In genomic region chr13:44555979-44556378, GRCm38 (mm10) we compare ENCODE assay signal across 27 mouse cellular contexts.
"Had no signal": no experiment of that assay in that cellular context is flagged by ENCODE, and none has a peak within 500 bp of the region (broad histone marks: within the 10 kb centered on the region; RNA-seq: fewer than 3 reads in every experiment).

No protein-coding gene starts in this region.

- H3K4me1 ChIP-seq: heart, embryonic 15.5 days; hindbrain, embryonic 13.5 days; hindbrain, embryonic 15.5 days; liver, embryonic 13.5 days; liver, embryonic 15.5 days had no signal

- H3K4me3 ChIP-seq: heart, adult 2 months; heart, embryonic 13.5 days; heart, embryonic 15.5 days; hindbrain, embryonic 13.5 days; hindbrain, embryonic 15.5 days; kidney, embryonic 15.5 days; limb, embryonic 13.5 days; liver, embryonic 13.5 days; liver, embryonic 15.5 days had no signal

- H3K36me3 ChIP-seq: heart, embryonic 13.5 days; heart, embryonic 15.5 days; hindbrain, embryonic 13.5 days; hindbrain, embryonic 15.5 days; kidney, embryonic 15.5 days; limb, embryonic 13.5 days; liver, embryonic 13.5 days; liver, embryonic 15.5 days had no signal

- DNase-seq: gastrocnemius, postnatal 14 days; gastrocnemius, postnatal 36 days; heart, adult 11 months; heart, adult 2 months; heart, postnatal 14 days; heart, postnatal 36 days; kidney, adult 11 months; kidney, adult 2 months; kidney, adult 9 months; kidney, postnatal 10 days; kidney, postnatal 25 days; layer of hippocampus, adult 9-11 months; layer of hippocampus, postnatal 36 days; left cerebral cortex, postnatal 4 days; liver; liver, embryonic 13.5 days had no signal

- H3K27me3 ChIP-seq: heart, embryonic 13.5 days; heart, embryonic 15.5 days; hindbrain, embryonic 13.5 days; hindbrain, embryonic 15.5 days; kidney, embryonic 15.5 days; liver, embryonic 13.5 days had no signal

- ATAC-seq: hindbrain, postnatal 0 days; intestine, embryonic 16.5 days had no signal

- H3K9ac ChIP-seq: heart, embryonic 13.5 days; heart, embryonic 15.5 days; hindbrain, embryonic 13.5 days; hindbrain, embryonic 15.5 days; kidney, embryonic 15.5 days; limb, embryonic 13.5 days; liver, embryonic 13.5 days; liver, embryonic 15.5 days had no signal

- H3K9me3 ChIP-seq: heart, embryonic 13.5 days; heart, embryonic 15.5 days; hindbrain, embryonic 13.5 days; hindbrain, embryonic 15.5 days; kidney, embryonic 15.5 days; limb, embryonic 13.5 days; liver, embryonic 13.5 days; liver, embryonic 15.5 days had no signal

- H3K4me2 ChIP-seq: heart, embryonic 11.5 days; heart, embryonic 13.5 days; heart, embryonic 15.5 days; hindbrain, embryonic 13.5 days; hindbrain, embryonic 15.5 days; kidney, embryonic 15.5 days; limb, embryonic 13.5 days; liver, embryonic 11.5 days; liver, embryonic 13.5 days; liver, embryonic 15.5 days had no signal

- H3K27ac ChIP-seq: heart, adult 2 months; heart, embryonic 13.5 days; heart, embryonic 15.5 days; hindbrain, embryonic 13.5 days; hindbrain, embryonic 15.5 days; hindbrain, postnatal 0 days; kidney, embryonic 15.5 days; limb, embryonic 13.5 days; liver, embryonic 13.5 days; liver, embryonic 15.5 days had no signal
